Mouse (Mus musculus) olfactory bulb, adult 2 months (tissue): ENCODE data around the gene Cysltr2. TPM values are rescaled to one million over a fixed set of nuclear protein-coding genes. Genes with fewer than 3 reads are reported as not detected.
A peak's percentile ranks its signal among the peaks of the same experiment; 100 is the strongest.

Experiments
- H3K27ac ChIP-seq: fragments of 200-500 bp; 2 replicates; pipeline ENCODE4 v1.5.1; 2012; ENCODE audit warnings: low read depth, low read length; ENCODE audit not compliant: insufficient read depth
- H3K4me1 ChIP-seq: fragments of 200-500 bp; 2 replicates; pipeline ENCODE4 v1.6.1; 2012; ENCODE audit warnings: low read length; ENCODE audit not compliant: control insufficient read depth, insufficient read depth
- H3K4me3 ChIP-seq: fragments of 200-500 bp; 2 replicates; pipeline ENCODE4 v1.5.1; 2012; ENCODE audit warnings: mild to moderate bottlenecking, low read depth, low read length, moderate library complexity; ENCODE audit not compliant: insufficient read depth
- CTCF ChIP-seq: fragments of 200-500 bp; IDR thresholded peaks from 2 replicates; pipeline ENCODE4 v1.5.1; 2012; ENCODE audit warnings: low read depth, mild to moderate bottlenecking, low read length, moderate library complexity; ENCODE audit not compliant: insufficient read depth
- POLR2A ChIP-seq: fragments of 200-500 bp; IDR thresholded peaks from 2 replicates; pipeline ENCODE4 v1.6.1; 2012; ENCODE audit warnings: mild to moderate bottlenecking, low read depth, low read length, moderate library complexity; ENCODE audit not compliant: insufficient read depth
- WGBS: fragments of 180-500 bp; shearing (Covaris S2); methylation state at CpG from one replicate; pipeline ENCODE4 v1.1.7; 2018; 5-methylcytosine and 5-hydroxymethylcytosine counted together
- polyA plus RNA-seq: library from polyadenylated mRNA; stranded (reverse); fragments of >200 nt; gene quantifications from 2 replicates; pipeline ENCODE4 v1.2.4, GENCODE M21; 2012; ENCODE audit warnings: low replicate concordance; ENCODE audit not compliant: missing spikeins, insufficient read depth, insufficient read length

Gene Cysltr2
- polyA plus RNA-seq, 1 experiment, result not detected

- TF ChIP-seq POLR2A (no peak), CTCF (no peak)
- 98% methylated on average over 4 of the region's 4 CpGs for WGBS
- no peak overlapping the region for H3K27ac ChIP-seq
- no peaks in the 10 kb centered on the region for H3K4me1 ChIP-seq
- no peak overlapping the region for H3K4me3 ChIP-seq
These were observed 47.1 kb downstream of the Cysltr2 start for GRCm38 (mm10) chr14:73001814-73002213.

GRCm38 (mm10) chr14:73000325-73000724 lies 48.6 kb downstream of the Cysltr2 start:
- 35% methylated on average over 10 of the region's 10 CpGs for WGBS
- no peak overlapping the region for H3K27ac ChIP-seq
- TF ChIP-seq CTCF (peak; percentile 47; the same call in 1 of the 2 replicates), POLR2A (no peak)
- no peak overlapping the region for H3K4me3 ChIP-seq
- no peaks in the 10 kb centered on the region for H3K4me1 ChIP-seq

GRCm38 (mm10) chr14:72998111-72998510 lies 50.8 kb downstream of the Cysltr2 start:
- TF ChIP-seq CTCF, result no peak
- no peak for TF ChIP-seq POLR2A
- H3K4me1 ChIP-seq, result no peaks in the 10 kb centered on the region
- 80% methylated on average over 6 of the region's 6 CpGs for WGBS
- no peak overlapping the region for H3K27ac ChIP-seq
- H3K4me3 ChIP-seq, result no peak overlapping the region

- no peak overlapping the region for H3K4me3 ChIP-seq
- WGBS, result 62% methylated on average over 2 of the region's 2 CpGs
- no peak for TF ChIP-seq POLR2A
- TF ChIP-seq CTCF, result no peak
These were observed 62.9 kb downstream of the Cysltr2 start for GRCm38 (mm10) chr14:72986044-72986443.

GRCm38 (mm10) chr14:72985113-72985512 lies 63.8 kb downstream of the Cysltr2 start:
- no peak for TF ChIP-seq POLR2A
- no peak for TF ChIP-seq CTCF
- WGBS, result 93% methylated on average over 5 of the region's 5 CpGs
- Histone ChIP-seq H3K4me1 (no peaks in the 10 kb centered on the region), H3K27ac (no peak overlapping the region), H3K4me3 (no peak overlapping the region)

More at GRCm38 (mm10) chr14:72986044-72986443, 62.9 kb downstream of the Cysltr2 start:
- Histone ChIP-seq H3K4me1 (no peaks in the 10 kb centered on the region), H3K27ac (no peak overlapping the region)

GRCm38 (mm10) chr14:72983456-72983855 lies 65.5 kb downstream of the Cysltr2 start:
- Histone ChIP-seq H3K4me1 (no peaks in the 10 kb centered on the region), H3K27ac (no peak overlapping the region), H3K4me3 (peak overlapping the region; percentile 26)
- TF ChIP-seq POLR2A, result no peak
- peak; percentile 71 for TF ChIP-seq CTCF
- WGBS, result under 1% methylated on average over 11 of the region's 11 CpGs

- Histone ChIP-seq H3K27ac (no peak overlapping the region), H3K4me1 (no peaks in the 10 kb centered on the region), H3K4me3 (no peak overlapping the region)
- TF ChIP-seq CTCF (no peak), POLR2A (no peak)
- WGBS, result 19% methylated on average over 12 of the region's 12 CpGs
These were observed 65.9 kb downstream of the Cysltr2 start for GRCm38 (mm10) chr14:72982981-72983436.

- TF ChIP-seq CTCF (no peak), POLR2A (no peak)
- Histone ChIP-seq H3K27ac (no peak overlapping the region), H3K4me1 (no peaks in the 10 kb centered on the region), H3K4me3 (no peak overlapping the region)
- 78% methylated on average over 3 of the region's 3 CpGs for WGBS
These were observed 68.2 kb downstream of the Cysltr2 start for GRCm38 (mm10) chr14:72980761-72981160.

- Histone ChIP-seq H3K27ac (no peak overlapping the region), H3K4me3 (no peak overlapping the region), H3K4me1 (no peaks in the 10 kb centered on the region)
- TF ChIP-seq POLR2A (no peak), CTCF (no peak)
- WGBS, result 97% methylated on average over 29 of the region's 29 CpGs
These were observed 68.8 kb downstream of the Cysltr2 start for GRCm38 (mm10) chr14:72980106-72980505.

GRCm38 (mm10) chr14:72976111-72976510 lies 72.8 kb downstream of the Cysltr2 start:
- no peak for TF ChIP-seq CTCF
- no peak for TF ChIP-seq POLR2A
- 50% methylated on average over 2 of the region's 2 CpGs for WGBS

More at GRCm38 (mm10) chr14:72976111-72976510, 72.8 kb downstream of the Cysltr2 start:
- Histone ChIP-seq H3K4me1 (no peaks in the 10 kb centered on the region), H3K27ac (no peak overlapping the region), H3K4me3 (no peak overlapping the region)

Other genes with a start within 250 kb of the Cysltr2 start
- gene Rcbtb2, start 73.9 kb upstream of the Cysltr2 start, polyA plus RNA-seq, result not detected in 2 replicates
- gene Lpar6, start 188.8 kb upstream of the Cysltr2 start, polyA plus RNA-seq, result not detected in 2 replicates